Mouse (Mus musculus): ENCODE measurements around the gene Znrf3.

Gene Znrf3

GRCm38 (mm10) chr11:5314796-5315195, 129.9 kb downstream of the Znrf3 start:
- no peak for TF ChIP-seq POU5F1 (IDR thresholded peaks at IDR 0.05; ENCODE audit: borderline replicate concordance, low read length)
- no peak for TF ChIP-seq CTCF (conservative IDR thresholded peaks at IDR 0.05; ENCODE audit: low read length)
- TF ChIP-seq NANOG (IDR thresholded peaks at IDR 0.05; ENCODE audit: borderline replicate concordance, low read length): no peak
- Histone ChIP-seq H3K36me3 (ENCODE audit: insufficient read depth, low read length) (peaks cover 17% of the 10 kb centered on the region; the same call in 1 of the 2 replicates), H3K4me3 (replicated peaks; ENCODE audit: low read length) (no peak overlapping the region), H3K9me3 (ENCODE audit: low read length) (no peaks in the 10 kb centered on the region), H3K27me3 (ENCODE audit: insufficient read depth, low read length) (no peaks in the 10 kb centered on the region), H3K4me1 (replicated peaks; ENCODE audit: low read depth, low read length) (peaks cover 32% of the 10 kb centered on the region)

GRCm38 (mm10) chr11:5314330-5314741, 130.3 kb downstream of the Znrf3 start:
- H3K27me3 ChIP-seq (ENCODE audit: insufficient read depth, low read length): no peaks in the 10 kb centered on the region
- peaks cover 30% of the 10 kb centered on the region for H3K4me1 ChIP-seq (replicated peaks; ENCODE audit: low read depth, low read length)
- H3K36me3 ChIP-seq (ENCODE audit: insufficient read depth, low read length): peaks cover 17% of the 10 kb centered on the region; the same call in 1 of the 2 replicates
- no peak for TF ChIP-seq CTCF (conservative IDR thresholded peaks at IDR 0.05; ENCODE audit: low read length)
- no peak for TF ChIP-seq NANOG (IDR thresholded peaks at IDR 0.05; ENCODE audit: borderline replicate concordance, low read length)
- no peak for TF ChIP-seq POU5F1 (IDR thresholded peaks at IDR 0.05; ENCODE audit: borderline replicate concordance, low read length)
- no peak overlapping the region for H3K4me3 ChIP-seq (replicated peaks; ENCODE audit: low read length)
- no peaks in the 10 kb centered on the region for H3K9me3 ChIP-seq (ENCODE audit: low read length)

GRCm38 (mm10) chr11:5307024-5307905, 137.4 kb downstream of the Znrf3 start:
- peaks cover 6% of the 10 kb centered on the region for H3K4me1 ChIP-seq (replicated peaks; ENCODE audit: low read depth, low read length)
- TF ChIP-seq NANOG (IDR thresholded peaks at IDR 0.05; ENCODE audit: borderline replicate concordance, low read length) (no peak), POU5F1 (IDR thresholded peaks at IDR 0.05; ENCODE audit: borderline replicate concordance, low read length) (no peak), CTCF (conservative IDR thresholded peaks at IDR 0.05; ENCODE audit: low read length) (no peak)
- no peak overlapping the region for H3K4me3 ChIP-seq (replicated peaks; ENCODE audit: low read length)

GRCm38 (mm10) chr11:5306017-5306416, 138.6 kb downstream of the Znrf3 start:
- no peaks in the 10 kb centered on the region for H3K36me3 ChIP-seq (ENCODE audit: insufficient read depth, low read length)
- no peaks in the 10 kb centered on the region for H3K27me3 ChIP-seq (ENCODE audit: insufficient read depth, low read length)
- no peaks in the 10 kb centered on the region for H3K9me3 ChIP-seq (ENCODE audit: low read length)
- peaks cover 6% of the 10 kb centered on the region for H3K4me1 ChIP-seq (replicated peaks; ENCODE audit: low read depth, low read length)
- TF ChIP-seq NANOG (IDR thresholded peaks at IDR 0.05; ENCODE audit: borderline replicate concordance, low read length) (no peak), CTCF (conservative IDR thresholded peaks at IDR 0.05; ENCODE audit: low read length) (no peak), POU5F1 (IDR thresholded peaks at IDR 0.05; ENCODE audit: borderline replicate concordance, low read length) (no peak)
- H3K4me3 ChIP-seq (replicated peaks; ENCODE audit: low read length): no peak overlapping the region

More at GRCm38 (mm10) chr11:5307024-5307905, 137.4 kb downstream of the Znrf3 start:
- H3K27me3 ChIP-seq (ENCODE audit: insufficient read depth, low read length): no peaks in the 10 kb centered on the region
- no peaks in the 10 kb centered on the region for H3K9me3 ChIP-seq (ENCODE audit: low read length)
- H3K36me3 ChIP-seq (ENCODE audit: insufficient read depth, low read length): 0 out of 2 replicates have a peak, but pooled peaks cover 2% of the 10 kb centered on the region

DNA sequence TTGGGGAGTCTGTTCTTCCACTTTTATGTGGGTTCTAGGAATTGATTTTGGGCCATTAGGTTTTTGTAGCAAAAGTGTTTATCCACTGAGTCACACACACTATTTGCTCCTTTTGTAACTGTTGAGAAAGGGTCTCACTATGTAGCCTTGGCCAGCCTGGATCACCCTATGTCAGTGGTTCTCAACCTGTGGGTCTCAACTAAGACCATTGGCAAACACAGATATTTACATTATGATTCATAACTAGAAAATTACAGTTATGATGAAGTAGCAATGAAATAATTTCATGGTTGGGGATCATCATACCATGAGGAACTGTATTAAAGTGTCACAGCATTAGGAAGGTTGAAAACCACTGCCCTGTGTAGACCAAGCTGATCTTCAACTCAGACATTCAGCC, 140.1 kb downstream of the Znrf3 start:
- Histone ChIP-seq H3K4me3 (replicated peaks; ENCODE audit: low read length) (no peak overlapping the region), H3K4me1 (replicated peaks; ENCODE audit: low read depth, low read length) (peaks cover 11% of the 10 kb centered on the region), H3K36me3 (ENCODE audit: insufficient read depth, low read length) (no peaks in the 10 kb centered on the region), H3K27me3 (ENCODE audit: insufficient read depth, low read length) (no peaks in the 10 kb centered on the region), H3K9me3 (ENCODE audit: low read length) (no peaks in the 10 kb centered on the region)
- TF ChIP-seq CTCF (conservative IDR thresholded peaks at IDR 0.05; ENCODE audit: low read length) (no peak), POU5F1 (IDR thresholded peaks at IDR 0.05; ENCODE audit: borderline replicate concordance, low read length) (no peak), NANOG (IDR thresholded peaks at IDR 0.05; ENCODE audit: borderline replicate concordance, low read length) (no peak)

GRCm38 (mm10) chr11:5298007-5298372, 146.7 kb downstream of the Znrf3 start:
- no peaks in the 10 kb centered on the region for H3K27me3 ChIP-seq (ENCODE audit: insufficient read depth, low read length)
- no peak overlapping the region for H3K4me3 ChIP-seq (replicated peaks; ENCODE audit: low read length)
- peaks cover 5% of the 10 kb centered on the region; the same call in 1 of the 2 replicates for H3K36me3 ChIP-seq (ENCODE audit: insufficient read depth, low read length)
- peaks cover 16% of the 10 kb centered on the region for H3K4me1 ChIP-seq (replicated peaks; ENCODE audit: low read depth, low read length)
- no peaks in the 10 kb centered on the region for H3K9me3 ChIP-seq (ENCODE audit: low read length)
- TF ChIP-seq NANOG (IDR thresholded peaks at IDR 0.05; ENCODE audit: borderline replicate concordance, low read length) (no peak), CTCF (conservative IDR thresholded peaks at IDR 0.05; ENCODE audit: low read length) (no peak), POU5F1 (IDR thresholded peaks at IDR 0.05; ENCODE audit: borderline replicate concordance, low read length) (no peak)

GRCm38 (mm10) chr11:5297148-5298006, 147.3 kb downstream of the Znrf3 start:
- H3K27me3 ChIP-seq (ENCODE audit: insufficient read depth, low read length): no peaks in the 10 kb centered on the region
- peaks cover 16% of the 10 kb centered on the region for H3K4me1 ChIP-seq (replicated peaks; ENCODE audit: low read depth, low read length)
- no peak overlapping the region for H3K4me3 ChIP-seq (replicated peaks; ENCODE audit: low read length)
- TF ChIP-seq NANOG (IDR thresholded peaks at IDR 0.05; ENCODE audit: borderline replicate concordance, low read length): no peak
- no peak for TF ChIP-seq POU5F1 (IDR thresholded peaks at IDR 0.05; ENCODE audit: borderline replicate concordance, low read length)
- no peak for TF ChIP-seq CTCF (conservative IDR thresholded peaks at IDR 0.05; ENCODE audit: low read length)
- no peaks in the 10 kb centered on the region for H3K9me3 ChIP-seq (ENCODE audit: low read length)
- H3K36me3 ChIP-seq (ENCODE audit: insufficient read depth, low read length): peaks cover 5% of the 10 kb centered on the region; the same call in 1 of the 2 replicates

DNA sequence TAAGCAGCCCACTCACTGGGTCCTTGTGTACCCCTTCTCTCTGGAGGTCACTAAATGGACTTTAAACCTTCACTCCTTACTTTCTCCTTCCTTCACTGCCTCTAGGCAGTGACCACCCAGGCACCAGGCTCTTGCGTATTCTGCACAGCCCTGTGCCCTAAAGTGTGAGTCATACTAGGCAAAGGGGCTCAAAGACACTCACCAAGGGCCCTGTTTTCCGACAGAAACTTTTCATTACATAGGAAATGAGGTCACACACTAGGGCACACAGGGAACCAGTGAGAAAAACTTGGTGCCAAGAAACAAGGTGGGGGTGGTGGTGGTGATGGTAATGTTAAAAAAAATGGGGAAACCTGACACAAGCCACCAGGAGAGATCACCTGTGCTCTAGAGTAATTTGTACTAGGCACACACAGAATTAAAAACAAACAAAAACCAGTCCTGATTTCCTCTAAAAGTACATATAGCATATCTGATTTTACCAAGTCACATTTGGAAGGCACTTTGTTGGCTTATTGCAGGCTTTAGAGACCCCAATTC, 148.0 kb downstream of the Znrf3 start:
- Histone ChIP-seq H3K9me3 (ENCODE audit: low read length) (no peaks in the 10 kb centered on the region), H3K36me3 (ENCODE audit: insufficient read depth, low read length) (peaks cover 5% of the 10 kb centered on the region; the same call in 1 of the 2 replicates), H3K4me3 (replicated peaks; ENCODE audit: low read length) (no peak overlapping the region), H3K27me3 (ENCODE audit: insufficient read depth, low read length) (no peaks in the 10 kb centered on the region), H3K4me1 (replicated peaks; ENCODE audit: low read depth, low read length) (peaks cover 16% of the 10 kb centered on the region)
- TF ChIP-seq CTCF (conservative IDR thresholded peaks at IDR 0.05; ENCODE audit: low read length) (no peak), POU5F1 (IDR thresholded peaks at IDR 0.05; ENCODE audit: borderline replicate concordance, low read length) (no peak), NANOG (IDR thresholded peaks at IDR 0.05; ENCODE audit: borderline replicate concordance, low read length) (no peak)

Measured in E14TG2a.4 (cell line).